Mouse (Mus musculus) ES-E14 (cell line): Measurements from ENCODE around the gene Pnkp. TPM values are rescaled to one million over a fixed set of nuclear protein-coding genes. Genes with fewer than 3 reads are reported as not detected.

Experiments
- DNase-seq: peaks from one replicate; pipeline ENCODE4 v3.0.0-alpha.2; 2013; ENCODE audit warnings: low read depth, low spot score
- H3K27ac ChIP-seq: 2 replicates; pipeline ENCODE4 v1.5.1; 2012; ENCODE audit warnings: low read depth, mild to moderate bottlenecking, low read length, moderate library complexity, mixed read lengths; ENCODE audit not compliant: poor library complexity, insufficient read depth, severe bottlenecking
- H3K36me3 ChIP-seq: 2 replicates; pipeline ENCODE4 v1.6.1; 2012; ENCODE audit warnings: mild to moderate bottlenecking, low read length, moderate library complexity, mixed read lengths; ENCODE audit not compliant: control insufficient read depth, poor library complexity, insufficient read depth, severe bottlenecking
- H3K4me1 ChIP-seq, 2 experiments: fragments of 150-350 bp in 1 of 2; sonication (generic) in 1 of 2; 2 replicates each; pipeline ENCODE4 v1.6.1; 2012; ENCODE audit warnings: low read length in 2 of 2, mild to moderate bottlenecking in 1 of 2, mixed read lengths in 1 of 2; ENCODE audit not compliant: control insufficient read depth in 2 of 2, insufficient read depth in 2 of 2, poor library complexity in 1 of 2
- H3K4me3 ChIP-seq, 2 experiments: fragments of 150-350 bp in 1 of 2; sonication (generic) in 1 of 2; 2 replicates each; pipeline ENCODE4 v1.5.1; 2012; ENCODE audit warnings: low read length in 2 of 2, low read depth in 1 of 2, mild to moderate bottlenecking in 1 of 2, mixed read lengths in 1 of 2; ENCODE audit not compliant: insufficient read depth in 1 of 2, poor library complexity in 1 of 2, severe bottlenecking in 1 of 2
- H3K9ac ChIP-seq: 2 replicates; pipeline ENCODE4 v1.6.1; 2012; ENCODE audit warnings: low read depth, mild to moderate bottlenecking, low read length, mixed read lengths; ENCODE audit not compliant: poor library complexity, insufficient read depth, severe bottlenecking
- H3K9me3 ChIP-seq: fragments of 150-350 bp; sonication (generic); 2 replicates; pipeline ENCODE4 v1.6.1; 2012; ENCODE audit warnings: low read depth, mild to moderate bottlenecking, low read length; ENCODE audit not compliant: control insufficient read depth, insufficient read depth
- CHD2 ChIP-seq: IDR thresholded peaks from 2 replicates; pipeline ENCODE4 v1.6.1; 2014; ENCODE audit warnings: mild to moderate bottlenecking, low read depth, low read length, inconsistent platforms
- HCFC1 ChIP-seq: IDR thresholded peaks from 2 replicates; pipeline ENCODE4 v1.6.1; 2012; ENCODE audit warnings: low read length, inconsistent platforms, borderline replicate concordance; ENCODE audit not compliant: insufficient read depth
- MAFK ChIP-seq: IDR thresholded peaks from 2 replicates; pipeline ENCODE4 v1.6.1; 2014; ENCODE audit warnings: mild to moderate bottlenecking, low read depth, low read length, inconsistent platforms; ENCODE audit not compliant: insufficient read depth
- ZC3H11A ChIP-seq: IDR thresholded peaks from 2 replicates; pipeline ENCODE4 v1.6.1; 2012; ENCODE audit warnings: low read depth, mild to moderate bottlenecking, inconsistent platforms, low read length, borderline replicate concordance
- ZNF384 ChIP-seq: IDR thresholded peaks from 2 replicates; pipeline ENCODE4 v1.6.1; 2012; ENCODE audit warnings: low read depth, low read length, inconsistent platforms
- in situ Hi-C, 2 experiments: fragments of 600-800 bp; cut with MboI; formaldehyde crosslinking; loops; one replicate each; pipeline ENCODE4 v1.15.1; 2025; ENCODE audit warnings: low sequenced_read_pairs in 2 of 2, inconsistent platforms in 1 of 2; ENCODE audit not compliant: unreplicated experiment in 2 of 2
- total RNA-seq: library from RNA; depleted of rRNA; stranded (reverse); fragments of 300-350 nt; gene quantifications from 2 replicates; pipeline ENCODE4 v1.2.3, GENCODE M21; 2012; rRNA removed

Gene Pnkp
- 37.1 and 76.5 TPM in 2 replicates for total RNA-seq

DNA sequence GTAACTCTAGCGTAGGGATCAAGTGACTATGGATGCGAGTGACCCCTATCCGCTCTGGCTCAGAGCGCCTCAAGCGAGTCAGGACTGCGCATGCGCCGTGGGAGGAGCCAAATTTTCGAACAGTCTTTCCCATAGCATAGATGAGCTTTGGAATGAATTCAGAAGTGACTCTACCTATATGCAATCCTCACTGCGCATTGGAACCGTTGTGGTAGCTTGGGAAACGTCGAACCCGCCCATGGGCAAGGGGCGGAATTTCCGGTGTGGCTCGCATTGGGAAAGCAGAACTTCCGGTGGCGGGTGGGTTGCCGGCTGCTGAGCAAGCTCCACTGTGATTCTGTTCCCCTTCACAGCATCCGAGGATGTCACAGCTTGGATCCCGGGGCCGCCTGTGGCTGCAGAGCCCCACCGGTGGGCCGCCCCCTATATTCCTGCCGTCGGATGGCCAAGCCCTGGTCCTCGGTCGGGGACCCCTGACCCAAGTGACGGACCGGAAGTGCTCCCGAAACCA, at the start of gene Pnkp:
Gene Pnkp, plus strand, starts transcription at position 98 of the 511 bp plus-strand sequence.
- H3K4me1 ChIP-seq: peaks cover 7 to 21% of the 10 kb centered on the region in 2 experiments
- peak; percentile 89 for DNase-seq
- H3K9ac ChIP-seq: peak within 1 kb of the TSS; percentile 96
- H3K4me3 ChIP-seq: peak within 1 kb of the TSS; percentile 99
- H3K9me3 ChIP-seq: no peaks in the 10 kb centered on the region
- in situ Hi-C loops: no loop called here
- H3K27ac ChIP-seq: peak within 1 kb of the TSS; percentile 78
- peaks cover 8% of the 10 kb centered on the region; the same call in 1 of the 2 replicates for H3K36me3 ChIP-seq
- TF ChIP-seq MAFK (0 out of 2 replicates have a peak, but pooled peaks have one; percentile 4), ZC3H11A (no peak), CHD2 (no peak), HCFC1 (0 out of 2 replicates have a peak, but pooled peaks have one; percentile 23)

DNA sequence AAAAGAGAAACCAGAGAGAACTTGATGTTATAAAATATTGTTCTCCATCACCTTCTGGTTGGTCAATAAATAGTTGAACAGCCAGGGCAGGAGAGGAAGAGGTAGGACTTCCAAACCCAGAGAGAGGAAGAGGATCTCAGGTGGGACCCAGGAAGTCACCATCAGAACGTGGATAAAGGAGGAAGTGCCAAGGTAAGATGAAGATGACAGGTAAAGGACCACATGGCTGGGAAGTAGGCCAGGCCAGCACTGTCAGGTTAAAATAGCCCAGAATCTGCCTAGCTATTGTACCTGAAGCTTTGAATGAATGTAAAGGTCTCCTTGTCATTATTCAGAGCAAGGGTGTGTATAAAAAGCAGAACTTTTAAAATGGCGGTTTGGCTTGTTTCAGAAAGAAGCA, 48.0 kb upstream of the Pnkp start:
- no peaks in the 10 kb centered on the region for H3K9me3 ChIP-seq
- TF ChIP-seq MAFK (no peak), CHD2 (no peak)
- H3K9ac ChIP-seq: no peak overlapping the region
- H3K36me3 ChIP-seq: no peaks in the 10 kb centered on the region; the same call in 1 of the 2 replicates
- H3K4me1 ChIP-seq: peaks cover 0 to 6% of the 10 kb centered on the region in 2 experiments; a peak in 2 of 4 replicates
- H3K27ac ChIP-seq: no peak overlapping the region
- in situ Hi-C loops: no loop called here
- H3K4me3 ChIP-seq: no peak overlapping the region
- DNase-seq: no peak

DNA sequence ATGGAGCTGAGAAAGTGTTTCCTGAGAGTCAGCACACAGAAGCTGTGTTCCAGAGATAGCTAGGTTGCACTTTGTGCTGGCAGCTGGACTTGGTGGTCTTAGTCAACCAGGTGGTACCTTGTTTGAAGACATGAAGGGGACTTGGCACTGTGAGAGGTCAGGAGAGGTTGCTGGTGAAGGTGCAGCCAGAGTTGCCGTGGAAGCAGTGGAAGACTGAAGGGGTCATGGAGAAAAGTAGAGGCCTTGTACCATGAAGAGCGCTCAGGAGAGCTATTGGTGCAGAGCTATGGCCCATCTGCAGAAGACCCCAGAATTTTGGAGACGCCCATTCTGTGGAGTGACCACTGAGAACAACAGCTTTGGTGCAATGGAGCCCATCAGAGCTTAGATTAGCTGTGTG, 47.5 kb upstream of the Pnkp start:
- Histone ChIP-seq H3K9ac (no peak overlapping the region), H3K4me3 (no peak overlapping the region), H3K27ac (no peak overlapping the region), H3K36me3 (peaks cover 3% of the 10 kb centered on the region; the same call in 1 of the 2 replicates), H3K4me1 (peaks cover 0 to 3% of the 10 kb centered on the region in 2 experiments; a peak in 1 of 4 replicates), H3K9me3 (no peaks in the 10 kb centered on the region)
- no peak for DNase-seq
- TF ChIP-seq ZC3H11A (no peak), ZNF384 (no peak), HCFC1 (no peak), CHD2 (no peak), MAFK (no peak)
- in situ Hi-C loops: no loop called here

DNA sequence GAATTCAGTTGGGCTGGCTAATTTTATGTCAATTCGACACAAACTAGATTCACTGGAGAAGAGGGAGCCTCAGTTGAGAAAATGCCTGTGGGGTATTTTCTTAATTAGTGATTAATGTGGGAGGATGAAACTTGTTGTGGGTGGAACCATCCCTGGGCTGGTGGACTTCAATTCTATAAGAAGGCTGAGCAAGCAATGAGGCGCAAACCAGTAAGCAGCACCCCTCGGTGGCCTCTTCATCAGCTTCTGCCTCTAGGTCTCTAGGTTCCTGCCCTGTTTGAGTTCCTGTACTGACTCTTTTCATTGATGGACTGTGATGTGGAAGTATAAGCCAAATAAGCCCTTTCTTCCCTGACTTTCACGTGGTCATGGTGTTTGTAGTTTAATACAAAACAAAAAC, 46.6 kb upstream of the Pnkp start:
- H3K9me3 ChIP-seq: no peaks in the 10 kb centered on the region
- in situ Hi-C loops: no loop called here
- no peak overlapping the region for H3K4me3 ChIP-seq
- H3K27ac ChIP-seq: no peak overlapping the region
- TF ChIP-seq ZC3H11A (no peak), CHD2 (no peak), MAFK (no peak), HCFC1 (no peak), ZNF384 (no peak)
- H3K9ac ChIP-seq: no peak overlapping the region
- H3K4me1 ChIP-seq: peaks cover 0 to 7% of the 10 kb centered on the region in 2 experiments; a peak in 2 of 4 replicates
- no peak for DNase-seq
- peaks cover 6% of the 10 kb centered on the region; the same call in 1 of the 2 replicates for H3K36me3 ChIP-seq
